Mouse (Mus musculus) urinary bladder, adult 2 months (tissue): ENCODE results near the gene Olfr1057. TPM values are rescaled to one million over a fixed set of nuclear protein-coding genes. Genes with fewer than 3 reads are reported as not detected.
"Not testable (repeated sequence)": the region's sequence is repeated elsewhere in the genome, so short reads cannot be mapped to it uniquely, and the experiment has no call there.

Experiments
- DNase-seq: peaks from one replicate; pipeline ENCODE4 v3.0.0; 2022; ENCODE audit warnings: low spot score
- polyA plus RNA-seq: library from polyadenylated mRNA; depleted of rRNA; stranded (reverse); fragments of >200 nt; gene quantifications from 2 replicates; pipeline ENCODE4 v1.2.3, GENCODE M21; 2012; rRNA removed

The Olfr1057 gene
- polyA plus RNA-seq, result not detected in 2 replicates

- DNase-seq, result no peak
Measured at GRCm38 (mm10) chr2:86378293-86378692, at the start of gene Olfr1057. TSS of gene Olfr1057 (minus strand) at chr2:86378393.

GRCm38 (mm10) chr2:86426649-86427048 is 48.5 kb upstream of the Olfr1057 start, which contains the start of gene Olfr1062:
TSS of gene Olfr1062 (minus strand) at chr2:86426749.
- not testable (repeated sequence) for DNase-seq

DNA sequence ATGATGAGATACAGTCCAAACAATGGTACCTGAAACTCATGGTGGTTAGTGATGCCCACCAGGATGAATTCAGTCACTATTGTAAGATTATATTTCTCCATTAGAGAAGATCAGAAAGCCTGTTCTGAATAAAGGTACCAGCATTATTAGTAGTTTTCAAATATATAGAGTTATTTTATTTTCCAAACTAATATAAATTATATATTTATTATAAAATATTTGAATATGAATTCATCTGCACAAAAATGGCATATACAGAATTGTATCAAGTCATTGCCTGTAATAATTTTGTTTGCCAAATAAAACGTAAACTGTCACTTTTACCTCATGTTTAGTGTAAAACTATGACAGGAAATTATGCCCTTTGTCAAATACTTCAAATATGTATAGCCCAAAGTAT is 35.8 kb upstream of the Olfr1057 start, which contains the start of gene Olfr1061:
TSS of gene Olfr1061 (minus strand) at position 101 of the 400 bp plus-strand sequence.
- no peak for DNase-seq

DNA sequence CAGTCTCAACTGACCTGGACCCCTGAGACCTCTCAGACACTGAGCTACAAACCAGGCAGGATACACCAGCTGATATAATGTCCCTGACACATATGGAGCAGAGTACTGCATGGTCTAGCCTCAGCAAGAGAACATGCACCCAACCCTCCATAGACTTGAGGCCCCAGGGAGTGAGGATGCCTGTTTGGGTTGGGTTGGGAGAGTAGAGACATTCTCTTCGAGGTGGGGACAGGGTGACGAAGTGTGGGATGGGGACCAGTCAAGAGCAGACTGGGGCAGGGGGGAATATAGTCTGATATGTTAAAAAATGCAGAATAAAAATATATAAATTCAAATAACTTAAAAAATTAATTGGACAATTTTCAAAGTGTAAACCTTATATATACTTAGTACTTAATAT is 16.9 kb upstream of the Olfr1057 start:
- no peak for DNase-seq

DNA sequence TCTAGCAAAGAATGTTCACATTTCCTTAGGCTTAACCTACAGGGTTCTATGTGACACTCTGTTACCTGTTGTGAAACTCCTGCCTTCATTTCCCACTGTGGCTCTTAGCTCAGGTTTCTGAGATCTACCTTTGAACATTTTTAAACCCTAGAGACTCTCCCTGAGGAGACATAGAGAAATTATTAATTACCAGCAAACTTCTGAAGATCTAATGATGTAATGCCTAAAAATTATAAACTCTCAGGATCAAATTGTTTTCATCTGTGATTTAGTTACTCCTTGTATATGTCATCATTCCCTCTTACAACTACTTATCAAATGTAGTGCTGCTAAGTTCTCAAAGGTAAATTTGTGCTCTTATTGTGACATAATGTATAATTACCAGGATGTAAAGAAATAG is 10.3 kb upstream of the Olfr1057 start, which contains the start of gene Olfr1058:
TSS of gene Olfr1058 (minus strand) at position 101 of the 400 bp plus-strand sequence.
- DNase-seq, result not testable (repeated sequence)

DNA sequence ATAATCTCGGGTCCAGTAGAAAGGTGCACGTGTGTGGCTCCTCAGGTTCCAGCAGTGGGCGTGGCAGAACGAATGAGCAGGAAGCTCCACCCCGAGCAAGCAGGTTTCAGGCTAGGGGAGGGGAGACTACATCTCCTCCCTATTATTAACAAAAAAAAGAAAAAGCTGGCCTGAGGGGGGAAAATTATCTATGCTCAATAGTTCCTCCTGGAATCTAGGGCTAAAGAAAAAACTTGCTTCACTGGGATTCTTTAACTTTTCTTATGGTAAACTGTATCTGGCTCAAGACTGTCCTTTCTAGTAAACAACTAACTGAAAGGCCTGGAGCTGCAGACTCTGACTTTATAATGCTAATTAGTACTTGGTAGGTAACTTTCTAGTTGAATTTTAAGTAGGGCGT is 11.9 kb downstream of the Olfr1057 start:
- not testable (repeated sequence) for DNase-seq

GRCm38 (mm10) chr2:86362369-86362768 is 15.8 kb downstream of the Olfr1057 start, which contains the start of gene Olfr1056:
TSS of gene Olfr1056 (minus strand) at chr2:86362469.
- DNase-seq, result no peak

DNA sequence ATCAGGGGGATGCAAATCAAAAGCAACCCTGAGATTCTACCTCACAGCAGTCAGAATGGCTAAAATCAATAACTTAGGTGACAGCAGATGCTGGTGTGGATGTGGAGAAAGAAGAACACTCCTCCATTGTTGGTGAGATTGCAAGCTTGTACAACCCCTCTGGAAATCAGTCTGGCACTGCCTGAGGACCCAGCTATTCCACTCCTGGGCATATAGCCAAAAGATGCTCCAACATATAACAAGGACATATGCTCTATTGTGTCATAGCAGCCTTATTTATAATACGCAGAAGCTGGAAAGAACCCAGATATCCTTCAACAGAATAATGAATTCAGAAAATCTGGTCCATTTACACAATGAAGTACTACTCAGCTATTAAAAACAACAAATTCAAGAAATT is 26.4 kb downstream of the Olfr1057 start:
- DNase-seq, result not testable (repeated sequence)

DNA sequence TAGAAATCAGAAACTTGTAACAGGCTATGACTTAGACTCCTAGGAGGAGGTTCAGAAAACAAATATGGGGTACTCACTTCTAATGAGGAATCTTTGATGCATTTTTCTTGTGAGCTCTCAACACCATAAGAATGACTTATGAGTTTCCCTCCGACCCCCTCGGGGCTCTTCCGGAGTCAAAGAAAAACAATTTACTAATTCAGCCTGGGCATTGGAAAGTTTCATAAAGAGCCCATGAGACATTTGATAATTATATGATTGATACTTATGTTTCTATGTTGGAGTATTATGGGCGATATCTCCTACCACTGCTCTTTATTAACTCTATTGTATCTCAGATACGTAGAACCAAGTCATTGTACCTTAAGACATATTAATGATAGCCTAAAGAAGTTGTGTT is 28.0 kb downstream of the Olfr1057 start, which contains the start of gene Olfr1055:
TSS of gene Olfr1055 (minus strand) at position 101 of the 400 bp plus-strand sequence.
- DNase-seq, result no peak

- no peak for DNase-seq
Measured at GRCm38 (mm10) chr2:86335333-86335732, 42.9 kb downstream of the Olfr1057 start, which contains the start of gene Olfr1054. TSS of gene Olfr1054 (minus strand) at chr2:86335433.

Other genes starting within 250 kb of the Olfr1057 start
- gene Olfr1039, start 242.5 kb downstream of the Olfr1057 start, polyA plus RNA-seq, result not detected in 2 replicates
- gene Olfr1040, start 231.7 kb downstream of the Olfr1057 start, polyA plus RNA-seq, result not detected in 2 replicates
- gene Olfr1042, start 216.6 kb downstream of the Olfr1057 start, polyA plus RNA-seq, result not detected in 2 replicates
- not detected in 2 replicates for gene Olfr1043, start 210.9 kb downstream of the Olfr1057 start, polyA plus RNA-seq
- gene Olfr1044, start 200.6 kb downstream of the Olfr1057 start, polyA plus RNA-seq, result not detected in 2 replicates
- gene Olfr52, start 192.7 kb downstream of the Olfr1057 start, polyA plus RNA-seq, result not detected in 2 replicates
- gene Olfr1045, start 175.4 kb downstream of the Olfr1057 start, polyA plus RNA-seq, result not detected in 2 replicates
- not detected in 2 replicates for gene Olfr1046, start 159.1 kb downstream of the Olfr1057 start, polyA plus RNA-seq
- gene Olfr1047, start 147.0 kb downstream of the Olfr1057 start, polyA plus RNA-seq, result not detected in 2 replicates
- gene Olfr1048, start 138.1 kb downstream of the Olfr1057 start, polyA plus RNA-seq, result not detected in 2 replicates
- not detected in 2 replicates for gene Olfr1049, start 120.1 kb downstream of the Olfr1057 start, polyA plus RNA-seq
- not detected in 2 replicates for gene Olfr1051, start 99.3 kb downstream of the Olfr1057 start, polyA plus RNA-seq
- not detected in 2 replicates for gene Olfr1052, start 85.9 kb downstream of the Olfr1057 start, polyA plus RNA-seq
- not detected in 2 replicates for gene Olfr1053, start 63.1 kb downstream of the Olfr1057 start, polyA plus RNA-seq
- gene Olfr1054, start 43.0 kb downstream of the Olfr1057 start, polyA plus RNA-seq, result not detected in 2 replicates
- not detected in 2 replicates for gene Olfr1055, start 28.1 kb downstream of the Olfr1057 start, polyA plus RNA-seq
- gene Olfr1056, start 15.9 kb downstream of the Olfr1057 start, polyA plus RNA-seq, result not detected in 2 replicates
- gene Olfr1058, start 10.2 kb upstream of the Olfr1057 start, polyA plus RNA-seq, result not detected in 2 replicates
- not detected in 2 replicates for gene Olfr1061, start 35.7 kb upstream of the Olfr1057 start, polyA plus RNA-seq
- gene Olfr1062, start 48.4 kb upstream of the Olfr1057 start, polyA plus RNA-seq, result not detected in 2 replicates
- gene Olfr1065, start 72.2 kb upstream of the Olfr1057 start, polyA plus RNA-seq, result not detected in 2 replicates
- gene Olfr1066, start 77.9 kb upstream of the Olfr1057 start, polyA plus RNA-seq, result not detected in 2 replicates
- not detected in 2 replicates for gene Olfr228, start 109.0 kb upstream of the Olfr1057 start, polyA plus RNA-seq
- not detected in 2 replicates for gene Olfr1076, start 130.1 kb upstream of the Olfr1057 start, polyA plus RNA-seq
- not detected in 2 replicates for gene Olfr1079, start 164.1 kb upstream of the Olfr1057 start, polyA plus RNA-seq
- not detected in 2 replicates for gene Olfr1080, start 179.8 kb upstream of the Olfr1057 start, polyA plus RNA-seq
- not detected in 2 replicates for gene Olfr1082, start 220.6 kb upstream of the Olfr1057 start, polyA plus RNA-seq